Mouse (Mus musculus): Measurements from ENCODE around the gene Galnt18.

Gene Galnt18

GRCm38 (mm10) chr7:111572336-111572735 lies 207.4 kb downstream of the Galnt18 start:
- DNase-seq (ENCODE audit: extremely low read depth, insufficient read length, low spot score): no peak

- DNase-seq (ENCODE audit: extremely low read depth, insufficient read length, low spot score): no peak
Measured at GRCm38 (mm10) chr7:111566838-111567237, 212.9 kb downstream of the Galnt18 start.

- DNase-seq (ENCODE audit: extremely low read depth, insufficient read length, low spot score): no peak
Measured at GRCm38 (mm10) chr7:111563316-111564110, 216.3 kb downstream of the Galnt18 start.

GRCm38 (mm10) chr7:111560097-111560496 lies 219.7 kb downstream of the Galnt18 start:
- DNase-seq (ENCODE audit: extremely low read depth, insufficient read length, low spot score): no peak

- no peak for DNase-seq (ENCODE audit: extremely low read depth, insufficient read length, low spot score)
Measured at GRCm38 (mm10) chr7:111559011-111559410, 220.8 kb downstream of the Galnt18 start.

- no peak for DNase-seq (ENCODE audit: extremely low read depth, insufficient read length, low spot score)
Measured at GRCm38 (mm10) chr7:111550987-111551386, 228.8 kb downstream of the Galnt18 start.

- no peak for DNase-seq (ENCODE audit: extremely low read depth, insufficient read length, low spot score)
Measured at GRCm38 (mm10) chr7:111547069-111547468, 232.7 kb downstream of the Galnt18 start.

GRCm38 (mm10) chr7:111545614-111546013 lies 234.2 kb downstream of the Galnt18 start:
- DNase-seq (ENCODE audit: extremely low read depth, insufficient read length, low spot score): no peak

GRCm38 (mm10) chr7:111537946-111538345 lies 241.8 kb downstream of the Galnt18 start:
- no peak for DNase-seq (ENCODE audit: extremely low read depth, insufficient read length, low spot score)

GRCm38 (mm10) chr7:111534826-111535405 lies 244.9 kb downstream of the Galnt18 start:
- DNase-seq (ENCODE audit: extremely low read depth, insufficient read length, low spot score): no peak

- no peak for DNase-seq (ENCODE audit: extremely low read depth, insufficient read length, low spot score)
Measured at GRCm38 (mm10) chr7:111528961-111529643, 250.7 kb downstream of the Galnt18 start.

- no peak for DNase-seq (ENCODE audit: extremely low read depth, insufficient read length, low spot score)
Measured at GRCm38 (mm10) chr7:111528462-111528861, 251.3 kb downstream of the Galnt18 start.

- DNase-seq (ENCODE audit: extremely low read depth, insufficient read length, low spot score): no peak
Measured at GRCm38 (mm10) chr7:111520881-111521280, 258.9 kb downstream of the Galnt18 start.

GRCm38 (mm10) chr7:111518581-111519242 lies 261.1 kb downstream of the Galnt18 start:
- DNase-seq (ENCODE audit: extremely low read depth, insufficient read length, low spot score): no peak

- DNase-seq (ENCODE audit: extremely low read depth, insufficient read length, low spot score): no peak
Measured at GRCm38 (mm10) chr7:111516882-111517281, 262.9 kb downstream of the Galnt18 start.

- DNase-seq (ENCODE audit: extremely low read depth, insufficient read length, low spot score): no peak
Measured at GRCm38 (mm10) chr7:111515471-111515870, 264.3 kb downstream of the Galnt18 start.

- no peak for DNase-seq (ENCODE audit: extremely low read depth, insufficient read length, low spot score)
Measured at GRCm38 (mm10) chr7:111509167-111509854, 270.5 kb downstream of the Galnt18 start.

- no peak for DNase-seq (ENCODE audit: extremely low read depth, insufficient read length, low spot score)
Measured at GRCm38 (mm10) chr7:111500616-111501015, 279.2 kb downstream of the Galnt18 start.

- no peak for DNase-seq (ENCODE audit: extremely low read depth, insufficient read length, low spot score)
Measured at GRCm38 (mm10) chr7:111499255-111499790, 280.5 kb downstream of the Galnt18 start.

- no peak for DNase-seq (ENCODE audit: extremely low read depth, insufficient read length, low spot score)
Measured at GRCm38 (mm10) chr7:111497191-111497590, 282.6 kb downstream of the Galnt18 start.

All from 3134 (cell line).